Mouse (Mus musculus): ENCODE measurements around the gene Ptprj. TPM values are rescaled to one million over a fixed set of nuclear protein-coding genes. Genes with fewer than 3 reads are reported as not detected.
A peak's percentile ranks its signal among the peaks of the same experiment; 100 is the strongest.
"Not testable (repeated sequence)": the region's sequence is repeated elsewhere in the genome, so short reads cannot be mapped to it uniquely, and the experiment has no call there.

Gene Ptprj
- total and polyA plus RNA-seq, 3 experiments: 3.7 to 10.5 (median 7.4) TPM

GRCm38 (mm10) chr2:90576411-90576810 lies 4.0 kb downstream of the Ptprj start:
- intact Hi-C loops (cut with DNase I): no loop called here
- no peak for DNase-seq
- no peak for TF ChIP-seq CTCF (IDR thresholded peaks at IDR 0.05)
- TF ChIP-seq EP300 (IDR thresholded peaks at IDR 0.05; ENCODE audit: insufficient read depth, low read depth, low read length): no peak
- no peak for TF ChIP-seq POLR2A (IDR thresholded peaks at IDR 0.05; ENCODE audit: insufficient read depth, low read depth, low read length)
- H3K27me3 ChIP-seq (ENCODE audit: control insufficient read depth, insufficient read depth, low read length): no peaks in the 10 kb centered on the region
- no peak overlapping the region for H3K9ac ChIP-seq (ENCODE audit: low read depth, low read length)
- WGBS: 79% methylated on average over 6 of the region's 6 CpGs
- H3K79me2 ChIP-seq (replicated peaks; ENCODE audit: control insufficient read depth, insufficient read depth, low read length): no peaks in the 10 kb centered on the region
- no peak overlapping the region for H3K27ac ChIP-seq
- no peak overlapping the region for H3K4me3 ChIP-seq
- H3K36me3 ChIP-seq (ENCODE audit: control insufficient read depth, insufficient read depth, low read length): no peaks in the 10 kb centered on the region
- peaks cover 2% of the 10 kb centered on the region; the same call in 1 of the 2 replicates for H3K4me1 ChIP-seq (ENCODE audit: control insufficient read depth, insufficient read depth, low read length)

GRCm38 (mm10) chr2:90575713-90576112 lies 4.7 kb downstream of the Ptprj start:
- H3K79me2 ChIP-seq (replicated peaks; ENCODE audit: control insufficient read depth, insufficient read depth, low read length): no peaks in the 10 kb centered on the region
- DNase-seq: no peak
- TF ChIP-seq CTCF (IDR thresholded peaks at IDR 0.05): no peak
- 84% methylated on average over 5 of the region's 5 CpGs for WGBS
- H3K27me3 ChIP-seq (ENCODE audit: control insufficient read depth, insufficient read depth, low read length): no peaks in the 10 kb centered on the region
- H3K4me3 ChIP-seq: no peak overlapping the region
- H3K36me3 ChIP-seq (ENCODE audit: control insufficient read depth, insufficient read depth, low read length): no peaks in the 10 kb centered on the region
- H3K27ac ChIP-seq: no peak overlapping the region
- H3K4me1 ChIP-seq (ENCODE audit: control insufficient read depth, insufficient read depth, low read length): no peaks in the 10 kb centered on the region
- intact Hi-C loops (cut with DNase I): no loop called here
- no peak overlapping the region for H3K9ac ChIP-seq (ENCODE audit: low read depth, low read length)

- Histone ChIP-seq H3K36me3 (ENCODE audit: control insufficient read depth, insufficient read depth, low read length) (no peaks in the 10 kb centered on the region), H3K27ac (no peak overlapping the region), H3K4me1 (ENCODE audit: control insufficient read depth, insufficient read depth, low read length) (peaks cover 1% of the 10 kb centered on the region; the same call in 1 of the 2 replicates), H3K79me2 (replicated peaks; ENCODE audit: control insufficient read depth, insufficient read depth, low read length) (no peaks in the 10 kb centered on the region), H3K4me3 (no peak overlapping the region), H3K27me3 (ENCODE audit: control insufficient read depth, insufficient read depth, low read length) (no peaks in the 10 kb centered on the region), H3K9ac (ENCODE audit: low read depth, low read length) (no peak overlapping the region)
- TF ChIP-seq CTCF (IDR thresholded peaks at IDR 0.05) (no peak), POLR2A (IDR thresholded peaks at IDR 0.05; ENCODE audit: insufficient read depth, low read depth, low read length) (no peak), EP300 (IDR thresholded peaks at IDR 0.05; ENCODE audit: insufficient read depth, low read depth, low read length) (no peak)
- 64% methylated on average over 3 of the region's 3 CpGs for WGBS
- intact Hi-C loops (cut with DNase I): no loop called here
- DNase-seq: peak in 1 of 2 experiments; percentile 10
Observed at GRCm38 (mm10) chr2:90575116-90575515, 5.3 kb downstream of the Ptprj start.

- TF ChIP-seq EP300 (IDR thresholded peaks at IDR 0.05; ENCODE audit: insufficient read depth, low read depth, low read length) (no peak), CTCF (IDR thresholded peaks at IDR 0.05) (no peak), POLR2A (IDR thresholded peaks at IDR 0.05; ENCODE audit: insufficient read depth, low read depth, low read length) (no peak)
- Histone ChIP-seq H3K79me2 (replicated peaks; ENCODE audit: control insufficient read depth, insufficient read depth, low read length) (no peaks in the 10 kb centered on the region), H3K4me1 (ENCODE audit: control insufficient read depth, insufficient read depth, low read length) (peaks cover 1% of the 10 kb centered on the region; the same call in 1 of the 2 replicates), H3K9ac (ENCODE audit: low read depth, low read length) (no peak overlapping the region), H3K4me3 (no peak overlapping the region), H3K27me3 (ENCODE audit: control insufficient read depth, insufficient read depth, low read length) (no peaks in the 10 kb centered on the region), H3K27ac (no peak overlapping the region; the same call in 1 of the 2 replicates), H3K36me3 (ENCODE audit: control insufficient read depth, insufficient read depth, low read length) (no peaks in the 10 kb centered on the region)
- intact Hi-C loops (cut with DNase I): no loop called here
- DNase-seq: no peak
- 39% methylated on average over 8 of the region's 8 CpGs for WGBS
Observed at GRCm38 (mm10) chr2:90574536-90574935, 5.9 kb downstream of the Ptprj start.

- no peaks in the 10 kb centered on the region for H3K27me3 ChIP-seq (ENCODE audit: control insufficient read depth, insufficient read depth, low read length)
- TF ChIP-seq CTCF (IDR thresholded peaks at IDR 0.05): no peak
- no peak for TF ChIP-seq POLR2A (IDR thresholded peaks at IDR 0.05; ENCODE audit: insufficient read depth, low read depth, low read length)
- no peak for TF ChIP-seq EP300 (IDR thresholded peaks at IDR 0.05; ENCODE audit: insufficient read depth, low read depth, low read length)
- no peaks in the 10 kb centered on the region for H3K36me3 ChIP-seq (ENCODE audit: control insufficient read depth, insufficient read depth, low read length)
- no peak overlapping the region; the same call in 1 of the 2 replicates for H3K27ac ChIP-seq
- WGBS: 42% methylated on average over 17 of the region's 17 CpGs
- H3K9ac ChIP-seq (ENCODE audit: low read depth, low read length): peak overlapping the region; percentile 54
- H3K4me1 ChIP-seq (ENCODE audit: control insufficient read depth, insufficient read depth, low read length): peaks cover 1% of the 10 kb centered on the region; the same call in 1 of the 2 replicates
- no peaks in the 10 kb centered on the region for H3K79me2 ChIP-seq (replicated peaks; ENCODE audit: control insufficient read depth, insufficient read depth, low read length)
- peak; percentile 41 to 66 for DNase-seq
- intact Hi-C loops (cut with DNase I): no loop called here
- peak overlapping the region; percentile 33; the same call in 1 of the 2 replicates for H3K4me3 ChIP-seq
Observed at GRCm38 (mm10) chr2:90573640-90574526, 6.6 kb downstream of the Ptprj start.

GRCm38 (mm10) chr2:90572126-90572525 lies 8.3 kb downstream of the Ptprj start:
- no peak overlapping the region for H3K27ac ChIP-seq
- no peaks in the 10 kb centered on the region for H3K27me3 ChIP-seq (ENCODE audit: control insufficient read depth, insufficient read depth, low read length)
- no peak for TF ChIP-seq POLR2A (IDR thresholded peaks at IDR 0.05; ENCODE audit: insufficient read depth, low read depth, low read length)
- no peak for TF ChIP-seq CTCF (IDR thresholded peaks at IDR 0.05)
- TF ChIP-seq EP300 (IDR thresholded peaks at IDR 0.05; ENCODE audit: insufficient read depth, low read depth, low read length): no peak
- peaks cover 1% of the 10 kb centered on the region for H3K4me1 ChIP-seq (ENCODE audit: control insufficient read depth, insufficient read depth, low read length)
- no peaks in the 10 kb centered on the region for H3K36me3 ChIP-seq (ENCODE audit: control insufficient read depth, insufficient read depth, low read length)
- H3K4me3 ChIP-seq: no peak overlapping the region
- intact Hi-C loops (cut with DNase I): no loop called here
- H3K79me2 ChIP-seq (replicated peaks; ENCODE audit: control insufficient read depth, insufficient read depth, low read length): no peaks in the 10 kb centered on the region
- DNase-seq: peak in 1 of 2 experiments; percentile 8
- no peak overlapping the region for H3K9ac ChIP-seq (ENCODE audit: low read depth, low read length)
- 62% methylated on average over 5 of the region's 5 CpGs for WGBS

- H3K9ac ChIP-seq (ENCODE audit: low read depth, low read length); H3K4me3 ChIP-seq; H3K79me2 ChIP-seq (replicated peaks; ENCODE audit: control insufficient read depth, insufficient read depth, low read length); H3K27me3 ChIP-seq (ENCODE audit: control insufficient read depth, insufficient read depth, low read length); H3K4me1 ChIP-seq (ENCODE audit: control insufficient read depth, insufficient read depth, low read length); H3K36me3 ChIP-seq (ENCODE audit: control insufficient read depth, insufficient read depth, low read length); H3K27ac ChIP-seq; intact Hi-C loops (cut with DNase I): not testable (repeated sequence)
- DNase-seq: peak in 1 of 2 experiments; percentile 6
- WGBS: 88% methylated on average over 6 of the region's 6 CpGs
Observed at GRCm38 (mm10) chr2:90571399-90571798, 9.0 kb downstream of the Ptprj start.

Data from heart, adult 2 months (tissue).